9 mouse cellular contexts compared by ENCODE assay signal in genomic region chr8:128024774-128025222, GRCm38 (mm10).
DNase-seq lines count a peak whose midpoint lies in the region; ATAC-seq lines count a peak whose summit lies in the region.
"Had no signal": no experiment of that assay in that cellular context is flagged by ENCODE, and none has a peak within 500 bp of the region (broad histone marks: within the 10 kb centered on the region; RNA-seq: fewer than 3 reads in every experiment).

No protein-coding gene starts in this region.

- H3K36me3 ChIP-seq in heart, embryonic 10.5 days: no peaks in the 10 kb centered on the region
- H3K36me3 ChIP-seq in forebrain, embryonic 12.5 days (replicated peaks): no peaks in the 10 kb centered on the region

- peak overlapping the region; percentile 81 for H3K27ac ChIP-seq in heart, embryonic 10.5 days
- peak overlapping the region; percentile 68 for H3K27ac ChIP-seq in forebrain, embryonic 12.5 days

- WGBS in heart, embryonic 10.5 days: no CpG with 5 or more reads among the region's 2 CpGs
- no CpG with 5 or more reads among the region's 2 CpGs for WGBS in forebrain, embryonic 12.5 days

- H3K9me3 ChIP-seq in heart, embryonic 10.5 days: no peaks in the 10 kb centered on the region
- H3K9me3 ChIP-seq in forebrain, embryonic 12.5 days: no peaks in the 10 kb centered on the region

- no peak for DNase-seq in heart, embryonic 10.5 days (ENCODE audit: low spot score)
- DNase-seq in heart, adult 8-10 months (ENCODE audit: low spot score): no peak
- peak; percentile 35 to 47 for DNase-seq in kidney, adult 8-10 months
- peak; percentile 38 to 48 for DNase-seq in lung, postnatal 4 days
- DNase-seq in left cerebral cortex, adult 8-10 months (ENCODE audit: low spot score in 2 of 2): no peak
- DNase-seq in urinary bladder, postnatal 4 days (ENCODE audit: low spot score in 2 of 2): no peak

- no peak overlapping the region for H3K4me3 ChIP-seq in heart, embryonic 10.5 days
- H3K4me3 ChIP-seq in forebrain, embryonic 12.5 days (replicated peaks): no peak overlapping the region
- H3K4me3 ChIP-seq: erythroblast, embryonic 14.5 days had no signal

- no peak overlapping the region for H3K4me2 ChIP-seq in forebrain, embryonic 12.5 days

- no peak overlapping the region for H3K9ac ChIP-seq in forebrain, embryonic 12.5 days

- H3K27me3 ChIP-seq in heart, embryonic 10.5 days (ENCODE audit: insufficient read depth, poor library complexity, severe bottlenecking): no peaks in the 10 kb centered on the region
- H3K27me3 ChIP-seq in forebrain, embryonic 12.5 days: no peaks in the 10 kb centered on the region

- peaks cover 13% of the 10 kb centered on the region for H3K4me1 ChIP-seq in heart, embryonic 10.5 days
- peaks cover 18% of the 10 kb centered on the region for H3K4me1 ChIP-seq in forebrain, embryonic 12.5 days

- ATAC-seq in forebrain, embryonic 12.5 days (ENCODE audit: low FRiP score): peak; percentile 50
- ATAC-seq in erythroid progenitor cell, adult 5-6 weeks (replicated peaks; ENCODE audit: low FRiP score, poor library complexity, severe bottlenecking): no peak

Comparison
In these comparisons a context has a peak if more than half of its experiments do, and no peak if none do; other contexts are left out.
1. DNase-seq: peak in kidney, adult 8-10 months (2 of 2) and lung, postnatal 4 days (2 of 2); none in heart, embryonic 10.5 days (single experiment), heart, adult 8-10 months (single experiment), left cerebral cortex, adult 8-10 months (0 of 2) and urinary bladder, postnatal 4 days (0 of 2).